Mouse (Mus musculus): ENCODE measurements around the gene Vinac1.
"Not testable (repeated sequence)": the region's sequence is repeated elsewhere in the genome, so short reads cannot be mapped to it uniquely, and the experiment has no call there.

Gene Vinac1

DNA sequence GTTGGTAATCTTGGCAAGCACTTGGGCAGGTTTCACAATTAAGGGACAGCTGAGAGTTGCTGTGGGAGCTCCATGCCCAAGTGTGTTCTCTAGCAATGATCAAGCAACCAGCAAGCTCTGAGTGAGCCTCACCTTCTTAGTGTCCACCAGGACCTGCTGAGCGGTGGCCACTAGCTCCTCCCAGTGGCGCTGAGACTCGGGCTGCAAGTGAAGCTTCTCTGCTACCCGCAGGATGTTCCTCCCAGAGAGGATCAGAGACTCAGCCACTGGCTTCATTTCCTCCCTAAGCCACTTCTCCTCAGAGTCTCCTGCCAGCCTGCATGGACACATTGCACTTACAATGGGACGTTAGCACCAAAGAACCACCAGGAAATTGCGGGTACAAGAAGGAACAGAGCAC lies 7.4 kb downstream of the Vinac1 start:
- peak in 1 of 2 experiments; percentile 24 for DNase-seq (ENCODE audit: low spot score in 2 of 2)

DNA sequence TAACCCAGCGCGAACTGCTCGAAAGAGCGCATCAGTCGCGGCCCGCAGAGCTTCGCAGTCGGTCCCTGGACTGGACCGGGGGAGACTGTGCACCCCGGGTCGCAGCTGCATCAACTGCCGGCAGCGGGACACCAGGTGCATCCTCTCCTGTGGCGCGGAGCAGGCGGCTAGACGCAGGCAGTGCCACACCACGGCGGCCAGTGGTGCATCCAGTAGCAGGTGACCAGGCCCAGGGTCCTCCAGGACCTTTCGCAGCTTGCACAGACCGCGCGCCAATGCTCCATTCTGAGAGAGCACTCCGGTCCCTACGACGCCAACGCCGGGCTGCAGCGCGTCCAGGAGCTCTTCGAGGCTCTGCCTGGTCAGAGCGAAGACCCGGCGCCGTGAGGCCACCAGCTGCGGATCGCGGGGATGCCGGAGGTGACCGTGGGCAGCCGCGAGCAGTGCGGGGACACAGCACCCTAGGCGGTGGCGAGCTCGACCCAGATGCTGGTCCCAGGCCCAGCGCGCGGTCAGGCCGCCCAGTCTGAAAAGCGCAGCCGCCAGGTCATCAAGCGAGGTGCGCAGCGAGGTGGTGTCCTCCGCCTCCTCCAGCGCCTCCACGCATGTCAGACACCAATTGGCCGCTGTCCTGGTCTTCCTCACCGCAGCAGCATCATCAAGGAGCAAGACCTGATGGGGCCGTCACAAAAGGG lies 8.9 kb downstream of the Vinac1 start:
- no peak for DNase-seq (ENCODE audit: low spot score in 2 of 2)

DNA sequence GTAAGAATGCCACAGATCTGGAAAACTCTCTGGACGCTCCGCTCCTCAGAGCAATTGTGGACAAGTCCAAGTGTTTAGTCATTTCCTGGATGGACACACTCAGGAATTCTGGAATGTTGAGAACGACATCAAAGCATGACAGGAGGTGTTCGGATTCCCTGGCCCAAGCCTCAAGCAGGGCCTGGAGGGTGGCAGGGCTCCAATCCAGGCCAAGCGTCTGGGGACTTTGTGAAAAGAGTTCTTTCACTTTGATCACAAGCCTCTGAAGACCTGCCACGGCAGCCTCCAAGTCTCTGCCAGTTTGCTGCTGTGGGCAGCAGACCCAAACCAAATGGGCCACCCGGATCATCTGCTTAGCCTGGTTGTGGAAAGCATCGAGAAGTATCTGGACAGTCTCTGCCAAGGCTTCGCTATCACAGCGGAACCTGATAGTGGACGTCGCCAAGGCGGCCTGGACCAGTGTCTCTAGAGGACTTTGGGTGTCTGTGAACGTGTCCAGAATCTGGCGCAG lies 9.5 kb downstream of the Vinac1 start:
- no peak for DNase-seq (ENCODE audit: low spot score in 2 of 2)

DNA sequence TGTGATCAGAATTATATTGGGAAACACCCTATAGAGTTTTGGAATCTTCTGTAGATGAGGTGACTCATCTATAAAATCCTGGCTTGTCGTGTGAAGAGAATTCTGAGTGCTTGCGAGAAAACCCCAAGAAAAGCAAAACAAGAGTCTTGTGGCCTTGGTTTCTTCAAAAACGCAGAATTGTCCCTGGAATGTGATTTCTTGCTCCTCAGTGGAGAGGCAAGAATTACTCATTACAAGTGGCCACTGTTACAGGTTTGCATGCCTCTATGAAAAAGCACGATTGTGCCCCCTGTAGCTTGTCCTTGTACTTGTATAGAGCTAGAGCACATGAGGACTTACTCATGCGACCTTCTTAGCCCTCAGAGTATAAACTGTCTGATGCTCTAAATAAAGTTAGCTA lies 12.6 kb downstream of the Vinac1 start:
- DNase-seq (ENCODE audit: low spot score in 2 of 2): no peak

DNA sequence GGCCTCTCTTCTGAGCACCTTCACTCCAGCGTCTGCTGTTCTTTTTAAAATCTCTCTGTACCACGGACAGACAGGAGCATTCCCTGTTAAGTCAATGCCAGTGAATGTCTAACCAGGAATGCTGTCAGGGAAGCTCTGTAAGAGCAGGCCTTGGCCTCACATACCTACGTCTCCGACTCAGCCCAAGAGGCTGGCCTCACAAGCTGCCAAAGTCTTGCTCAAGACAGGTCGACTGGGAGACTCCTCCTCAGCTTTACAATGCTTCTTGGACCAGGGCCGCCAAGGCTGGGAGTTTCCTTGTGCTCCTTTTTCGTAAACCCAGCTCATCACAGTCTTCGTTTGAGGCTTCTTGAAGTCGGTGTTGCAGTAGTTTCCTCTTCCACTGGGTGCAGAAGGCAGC lies 23.2 kb downstream of the Vinac1 start:
- DNase-seq (ENCODE audit: low spot score in 2 of 2): no peak

DNA sequence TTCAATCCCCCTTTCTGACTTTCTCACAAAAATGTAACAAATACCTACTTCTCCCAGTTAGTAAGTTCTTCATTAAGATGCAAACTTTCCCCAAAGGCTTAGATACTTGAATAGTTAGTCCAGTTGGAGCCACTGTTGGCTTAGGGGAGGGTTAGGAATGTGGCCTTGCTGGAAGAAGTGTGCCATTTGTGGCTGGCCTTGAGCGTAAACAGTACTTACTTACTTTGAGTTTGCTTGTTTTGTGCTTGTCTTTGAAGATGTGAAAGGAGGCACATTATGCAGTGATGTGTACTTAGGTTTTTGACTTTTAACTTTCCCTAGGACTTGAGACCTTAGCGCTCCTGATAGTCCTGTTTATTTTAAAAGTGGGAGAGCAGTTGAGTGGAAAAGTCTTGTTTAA lies 27.9 kb downstream of the Vinac1 start:
- DNase-seq (ENCODE audit: low spot score in 2 of 2): no peak

DNA sequence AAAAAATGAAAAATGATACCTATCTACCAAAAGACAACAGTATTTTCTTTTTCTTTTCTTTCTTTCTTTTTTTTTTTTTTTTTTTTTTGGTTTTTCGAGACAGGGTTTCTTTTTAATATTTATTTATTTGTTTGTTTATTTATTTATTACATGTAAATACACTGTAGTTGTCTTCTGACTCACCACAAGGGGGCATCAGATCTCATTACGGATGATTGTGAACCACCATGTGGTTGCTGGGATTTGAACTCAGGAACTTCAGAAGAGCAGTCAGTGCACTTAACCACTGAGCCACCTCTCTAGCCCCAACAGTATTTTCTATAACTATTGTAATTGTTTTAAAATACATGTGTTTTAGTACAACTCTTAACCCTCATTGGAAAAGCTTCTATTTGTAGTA lies 39.1 kb downstream of the Vinac1 start:
- not testable (repeated sequence) for DNase-seq (ENCODE audit: low spot score in 2 of 2)

DNA sequence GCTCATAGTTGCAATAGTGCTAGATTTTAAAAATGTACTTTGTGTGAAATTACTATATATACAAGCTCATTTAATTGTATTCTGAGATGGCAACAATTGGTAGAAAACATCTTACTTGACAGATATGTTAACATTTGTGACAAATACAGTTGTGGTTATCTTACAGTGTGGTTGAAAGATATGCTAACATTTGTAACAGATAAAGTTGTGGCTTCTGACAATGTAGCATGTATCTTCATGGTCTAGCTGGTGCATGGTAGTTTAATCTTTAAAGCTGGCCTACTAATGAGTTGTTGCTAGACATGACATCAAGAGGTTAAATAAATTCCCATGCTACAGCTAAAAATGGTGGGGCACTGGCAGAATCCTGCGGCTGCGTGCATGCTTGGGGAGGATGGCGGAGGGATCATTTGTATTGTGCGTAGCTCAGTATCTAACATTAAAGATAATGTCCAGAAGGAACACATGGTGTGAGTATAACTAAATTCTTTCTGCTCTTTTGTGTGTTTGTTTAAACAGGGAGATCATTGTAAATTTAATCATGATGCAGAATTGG lies 41.7 kb downstream of the Vinac1 start:
- DNase-seq (ENCODE audit: low spot score in 2 of 2): no peak

DNA sequence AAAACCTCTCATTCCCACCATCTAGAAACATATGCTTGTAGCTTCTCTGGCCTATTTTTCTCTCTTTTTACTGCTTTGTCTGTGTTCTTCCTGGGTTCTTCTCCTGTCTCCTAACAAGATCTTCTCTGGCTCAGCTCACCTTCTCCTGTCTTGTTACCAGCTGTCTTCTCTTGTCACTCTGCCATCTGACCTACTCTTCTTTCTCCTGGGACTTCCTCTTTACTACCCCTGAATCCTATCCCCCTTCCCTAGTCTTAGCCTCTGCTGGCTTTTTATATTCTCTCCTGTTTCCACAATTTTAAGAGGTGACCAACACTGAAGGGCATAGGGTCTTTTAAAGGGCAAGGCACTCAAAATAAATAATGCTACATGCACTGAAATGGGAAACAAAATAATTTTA lies 43.1 kb downstream of the Vinac1 start:
- no peak for DNase-seq (ENCODE audit: low spot score in 2 of 2)

DNA sequence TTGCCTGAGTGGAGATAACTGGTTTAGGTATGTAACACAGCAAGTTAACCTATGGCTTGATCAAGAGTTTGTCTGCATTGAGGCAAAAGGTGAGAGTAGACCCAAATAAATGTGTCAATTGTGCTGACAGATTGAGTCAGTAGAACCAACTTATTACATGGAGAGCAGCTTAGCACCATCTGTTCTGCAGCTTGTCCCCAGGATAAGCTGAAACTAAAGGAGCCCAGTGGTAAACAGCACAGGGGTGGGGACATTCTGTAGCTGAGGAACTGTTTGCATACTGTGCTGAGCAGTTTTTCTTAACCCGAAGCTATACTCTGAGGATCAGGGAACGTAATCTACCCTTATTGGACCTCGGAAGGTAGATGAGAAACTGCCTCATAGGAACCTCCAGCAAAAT lies 63.2 kb downstream of the Vinac1 start:
- DNase-seq (ENCODE audit: low spot score in 2 of 2): no peak

DNA sequence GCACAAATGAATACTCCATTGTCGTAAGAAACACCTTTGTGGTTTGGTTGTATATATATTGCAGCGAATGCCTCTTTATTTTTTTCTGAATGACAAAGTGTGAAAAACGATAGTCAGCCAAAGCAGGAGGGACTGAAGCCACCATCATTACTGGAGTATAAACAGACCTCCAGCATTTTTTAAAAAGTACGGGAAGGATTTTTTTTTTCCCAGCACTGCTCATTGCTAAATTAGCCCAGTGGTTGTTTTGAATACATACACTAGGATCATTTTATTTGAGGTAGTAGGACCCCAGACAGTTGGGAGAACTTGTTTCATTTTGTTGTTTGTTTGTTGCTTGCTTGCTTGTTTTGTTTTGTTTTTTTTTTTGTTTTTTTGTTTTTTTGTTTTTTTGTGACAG lies 72.4 kb downstream of the Vinac1 start:
- no peak for DNase-seq (ENCODE audit: low spot score in 2 of 2)
